Mouse (Mus musculus): ENCODE measurements around the gene Mlxip. TPM values are rescaled to one million over a fixed set of nuclear protein-coding genes. Genes with fewer than 3 reads are reported as not detected.
A peak's percentile ranks its signal among the peaks of the same experiment; 100 is the strongest.

Mlxip gene
- polyA plus RNA-seq, 1 experiment from 2014 or later, result 18.3 TPM

- Histone ChIP-seq H3K4me3 (ENCODE audit: low read depth, low read length) (no peak overlapping the region), H3K27me3 (ENCODE audit: control insufficient read depth, insufficient read depth, low read length) (no peaks in the 10 kb centered on the region), H3K4me1 (ENCODE audit: control insufficient read depth, insufficient read depth, low read length) (no peaks in the 10 kb centered on the region), H3K4me2 (no peak overlapping the region), H3K9me3 (ENCODE audit: control insufficient read depth, low read length) (no peaks in the 10 kb centered on the region), H3K36me3 (ENCODE audit: control insufficient read depth, insufficient read depth, low read length) (peaks cover 16% of the 10 kb centered on the region), H3K9ac (ENCODE audit: low read length) (no peak overlapping the region), H3K27ac (ENCODE audit: low read depth, low read length) (no peak overlapping the region)
- WGBS, result 95% methylated on average over 7 of the region's 7 CpGs
- DNase-seq (ENCODE audit: low spot score, missing footprints) (no peak), ATAC-seq (ENCODE audit: low FRiP score) (no peak)
Measured at GRCm38 (mm10) chr5:123451886-123452285, 57.3 kb downstream of the Mlxip start.

- no peak for ATAC-seq (ENCODE audit: low FRiP score)
- no peaks in the 10 kb centered on the region for H3K9me3 ChIP-seq (ENCODE audit: control insufficient read depth, low read length)
- H3K27me3 ChIP-seq (ENCODE audit: control insufficient read depth, insufficient read depth, low read length), result no peaks in the 10 kb centered on the region
- no peak overlapping the region for H3K27ac ChIP-seq (ENCODE audit: low read depth, low read length)
- no peak overlapping the region for H3K4me3 ChIP-seq (ENCODE audit: low read depth, low read length)
- WGBS, result 56% methylated on average over 5 of the region's 5 CpGs
- no peaks in the 10 kb centered on the region for H3K36me3 ChIP-seq (ENCODE audit: control insufficient read depth, insufficient read depth, low read length)
- no peaks in the 10 kb centered on the region for H3K4me1 ChIP-seq (ENCODE audit: control insufficient read depth, insufficient read depth, low read length)
- H3K9ac ChIP-seq (ENCODE audit: low read length), result no peak overlapping the region
- H3K4me2 ChIP-seq, result no peak overlapping the region
- peak; percentile 78 for DNase-seq (ENCODE audit: low spot score, missing footprints)
Measured at GRCm38 (mm10) chr5:123461420-123461819, 66.8 kb downstream of the Mlxip start.

GRCm38 (mm10) chr5:123464638-123465037 lies 70.0 kb downstream of the Mlxip start:
- no peak overlapping the region for H3K9ac ChIP-seq (ENCODE audit: low read length)
- H3K4me3 ChIP-seq (ENCODE audit: low read depth, low read length), result no peak overlapping the region
- no peak overlapping the region for H3K27ac ChIP-seq (ENCODE audit: low read depth, low read length)
- WGBS, result 89% methylated on average over 1 of the region's 1 CpGs
- H3K4me1 ChIP-seq (ENCODE audit: control insufficient read depth, insufficient read depth, low read length), result no peaks in the 10 kb centered on the region
- no peaks in the 10 kb centered on the region for H3K36me3 ChIP-seq (ENCODE audit: control insufficient read depth, insufficient read depth, low read length)
- H3K27me3 ChIP-seq (ENCODE audit: control insufficient read depth, insufficient read depth, low read length), result no peaks in the 10 kb centered on the region
- ATAC-seq (ENCODE audit: low FRiP score) (no peak), DNase-seq (ENCODE audit: low spot score, missing footprints) (peak; percentile 74)
- no peaks in the 10 kb centered on the region for H3K9me3 ChIP-seq (ENCODE audit: control insufficient read depth, low read length)
- no peak overlapping the region for H3K4me2 ChIP-seq

GRCm38 (mm10) chr5:123470784-123471400 lies 76.3 kb downstream of the Mlxip start:
- Histone ChIP-seq H3K27ac (ENCODE audit: low read depth, low read length) (no peak overlapping the region), H3K4me2 (no peak overlapping the region), H3K4me3 (ENCODE audit: low read depth, low read length) (no peak overlapping the region), H3K36me3 (ENCODE audit: control insufficient read depth, insufficient read depth, low read length) (no peaks in the 10 kb centered on the region), H3K4me1 (ENCODE audit: control insufficient read depth, insufficient read depth, low read length) (no peaks in the 10 kb centered on the region), H3K9me3 (ENCODE audit: control insufficient read depth, low read length) (no peaks in the 10 kb centered on the region), H3K9ac (ENCODE audit: low read length) (no peak overlapping the region), H3K27me3 (ENCODE audit: control insufficient read depth, insufficient read depth, low read length) (no peaks in the 10 kb centered on the region)
- WGBS, result 66% methylated on average over 10 of the region's 10 CpGs
- ATAC-seq (ENCODE audit: low FRiP score) (no peak), DNase-seq (ENCODE audit: low spot score, missing footprints) (peak; percentile 85)

GRCm38 (mm10) chr5:123473817-123474216 lies 79.2 kb downstream of the Mlxip start:
- no peaks in the 10 kb centered on the region for H3K4me1 ChIP-seq (ENCODE audit: control insufficient read depth, insufficient read depth, low read length)
- no peak overlapping the region for H3K27ac ChIP-seq (ENCODE audit: low read depth, low read length)
- no peaks in the 10 kb centered on the region for H3K9me3 ChIP-seq (ENCODE audit: control insufficient read depth, low read length)
- no peak overlapping the region for H3K4me2 ChIP-seq
- no peak overlapping the region for H3K9ac ChIP-seq (ENCODE audit: low read length)
- no peak overlapping the region for H3K4me3 ChIP-seq (ENCODE audit: low read depth, low read length)
- WGBS, result 72% methylated on average over 5 of the region's 5 CpGs
- no peaks in the 10 kb centered on the region for H3K27me3 ChIP-seq (ENCODE audit: control insufficient read depth, insufficient read depth, low read length)
- no peaks in the 10 kb centered on the region for H3K36me3 ChIP-seq (ENCODE audit: control insufficient read depth, insufficient read depth, low read length)
- ATAC-seq (ENCODE audit: low FRiP score), result no peak
- DNase-seq (ENCODE audit: low spot score, missing footprints), result peak; percentile 6

GRCm38 (mm10) chr5:123487659-123488395 lies 93.2 kb downstream of the Mlxip start:
- Histone ChIP-seq H3K4me3 (ENCODE audit: low read depth, low read length) (no peak overlapping the region), H3K36me3 (ENCODE audit: control insufficient read depth, insufficient read depth, low read length) (no peaks in the 10 kb centered on the region), H3K4me1 (ENCODE audit: control insufficient read depth, insufficient read depth, low read length) (no peaks in the 10 kb centered on the region), H3K27me3 (ENCODE audit: control insufficient read depth, insufficient read depth, low read length) (no peaks in the 10 kb centered on the region), H3K9me3 (ENCODE audit: control insufficient read depth, low read length) (no peaks in the 10 kb centered on the region), H3K27ac (ENCODE audit: low read depth, low read length) (no peak overlapping the region), H3K9ac (ENCODE audit: low read length) (no peak overlapping the region), H3K4me2 (no peak overlapping the region)
- 83% methylated on average over 11 of the region's 11 CpGs for WGBS
- ATAC-seq (ENCODE audit: low FRiP score) (no peak), DNase-seq (ENCODE audit: low spot score, missing footprints) (peak; percentile 68)

- 9% methylated on average over 25 of the region's 25 CpGs for WGBS
- peak; percentile 73 for DNase-seq (ENCODE audit: low spot score, missing footprints)
- peak within 1 kb of the TSS; percentile 1; the same call in 1 of the 2 replicates for H3K9ac ChIP-seq (ENCODE audit: low read length)
- H3K36me3 ChIP-seq (ENCODE audit: control insufficient read depth, insufficient read depth, low read length), result no peaks in the 10 kb centered on the region
- no peak within 1 kb of the TSS for H3K4me3 ChIP-seq (ENCODE audit: low read depth, low read length)
- H3K27ac ChIP-seq (ENCODE audit: low read depth, low read length), result no peak within 1 kb of the TSS
- no peaks in the 10 kb centered on the region for H3K4me1 ChIP-seq (ENCODE audit: control insufficient read depth, insufficient read depth, low read length)
- peak within 1 kb of the TSS; percentile 38 for H3K4me2 ChIP-seq
- peak; percentile 78 for ATAC-seq (ENCODE audit: low FRiP score)
- no peaks in the 10 kb centered on the region for H3K9me3 ChIP-seq (ENCODE audit: control insufficient read depth, low read length)
- H3K27me3 ChIP-seq (ENCODE audit: control insufficient read depth, insufficient read depth, low read length), result no peaks in the 10 kb centered on the region
Measured at GRCm38 (mm10) chr5:123489112-123489785, 94.7 kb downstream of the Mlxip start, which contains the start of the genes Lrrc43 and Il31. Gene Lrrc43 (plus strand): TSS chr5:123489305. Gene Il31 (minus strand): TSS chr5:123489489.

GRCm38 (mm10) chr5:123489935-123490334 lies 95.3 kb downstream of the Mlxip start:
- DNase-seq (ENCODE audit: low spot score, missing footprints) (peak; percentile 83), ATAC-seq (ENCODE audit: low FRiP score) (no peak)
- Histone ChIP-seq H3K4me3 (ENCODE audit: low read depth, low read length) (no peak overlapping the region), H3K4me1 (ENCODE audit: control insufficient read depth, insufficient read depth, low read length) (no peaks in the 10 kb centered on the region), H3K9me3 (ENCODE audit: control insufficient read depth, low read length) (no peaks in the 10 kb centered on the region), H3K9ac (ENCODE audit: low read length) (no peak overlapping the region), H3K27me3 (ENCODE audit: control insufficient read depth, insufficient read depth, low read length) (no peaks in the 10 kb centered on the region), H3K27ac (ENCODE audit: low read depth, low read length) (no peak overlapping the region), H3K4me2 (no peak overlapping the region), H3K36me3 (ENCODE audit: control insufficient read depth, insufficient read depth, low read length) (no peaks in the 10 kb centered on the region)
- 63% methylated on average over 9 of the region's 9 CpGs for WGBS

GRCm38 (mm10) chr5:123499717-123500116 lies 105.1 kb downstream of the Mlxip start:
- Histone ChIP-seq H3K9me3 (ENCODE audit: control insufficient read depth, low read length) (no peaks in the 10 kb centered on the region), H3K4me2 (no peak overlapping the region), H3K36me3 (ENCODE audit: control insufficient read depth, insufficient read depth, low read length) (no peaks in the 10 kb centered on the region), H3K27me3 (ENCODE audit: control insufficient read depth, insufficient read depth, low read length) (peaks cover 3% of the 10 kb centered on the region; the same call in 1 of the 2 replicates), H3K9ac (ENCODE audit: low read length) (no peak overlapping the region), H3K27ac (ENCODE audit: low read depth, low read length) (no peak overlapping the region), H3K4me3 (ENCODE audit: low read depth, low read length) (no peak overlapping the region), H3K4me1 (ENCODE audit: control insufficient read depth, insufficient read depth, low read length) (peaks cover 3% of the 10 kb centered on the region; the same call in 1 of the 2 replicates)
- DNase-seq (ENCODE audit: low spot score, missing footprints), result peak; percentile 88
- no peak for ATAC-seq (ENCODE audit: low FRiP score)
- 40% methylated on average over 4 of the region's 4 CpGs for WGBS

All from midbrain, embryonic 11.5 days (tissue).